Mouse (Mus musculus) midbrain, embryonic 14.5 days (tissue): ENCODE data around the gene 9930022D16Rik. TPM values are rescaled to one million over a fixed set of nuclear protein-coding genes. Genes with fewer than 3 reads are reported as not detected.

ENCODE experiments used
- microRNA-seq: library from miRNA; unstranded; fragments of <30 nt; microRNA quantifications from one replicate; pipeline ENCODE4, GENCODE M21; 2016
- polyA plus RNA-seq: library from polyadenylated mRNA; unstranded; fragments of >200 nt; fragmentation: Nextera tagmentation; extraction: Ambion mirVana; gene quantifications from 2 replicates; pipeline ENCODE4 v1.2.1, GENCODE M21; 2014

Gene 9930022D16Rik
- polyA plus RNA-seq, 1 experiment from 2014 or later = not detected

Small RNA genes lying within 50 kb of the gene (microRNA-seq; reads per million reads assigned to microRNA genes)
- not detected for gene Gm25540

Other genes with a start within 250 kb of the 9930022D16Rik start
- 9.7 and 12.4 TPM in 2 replicates for gene Rgs9, start 115.8 kb upstream of the 9930022D16Rik start, polyA plus RNA-seq
- 16.4 and 21.7 TPM in 2 replicates for gene Gna13, start 51.1 kb upstream of the 9930022D16Rik start, polyA plus RNA-seq
- gene Amz2, start 12.0 kb downstream of the 9930022D16Rik start, polyA plus RNA-seq = 63.6 and 78.7 TPM in 2 replicates
- 1.3 and 2.7 TPM in 2 replicates for gene Arsg, start 59.5 kb downstream of the 9930022D16Rik start, polyA plus RNA-seq
- gene Slc16a6, start 59.7 kb downstream of the 9930022D16Rik start, polyA plus RNA-seq = 2.8 and 3.1 TPM in 2 replicates
- gene Wipi1, start 198.1 kb downstream of the 9930022D16Rik start, polyA plus RNA-seq = 6.5 and 9.9 TPM in 2 replicates
- gene Prkar1a, start 235.5 kb downstream of the 9930022D16Rik start, polyA plus RNA-seq = 494 and 582 TPM in 2 replicates